Mouse (Mus musculus): ENCODE measurements around the gene Agbl5. TPM values are rescaled to one million over a fixed set of nuclear protein-coding genes. Genes with fewer than 3 reads are reported as not detected.

Agbl5 gene
- polyA plus RNA-seq, 1 experiment = 3.1 TPM

DNA sequence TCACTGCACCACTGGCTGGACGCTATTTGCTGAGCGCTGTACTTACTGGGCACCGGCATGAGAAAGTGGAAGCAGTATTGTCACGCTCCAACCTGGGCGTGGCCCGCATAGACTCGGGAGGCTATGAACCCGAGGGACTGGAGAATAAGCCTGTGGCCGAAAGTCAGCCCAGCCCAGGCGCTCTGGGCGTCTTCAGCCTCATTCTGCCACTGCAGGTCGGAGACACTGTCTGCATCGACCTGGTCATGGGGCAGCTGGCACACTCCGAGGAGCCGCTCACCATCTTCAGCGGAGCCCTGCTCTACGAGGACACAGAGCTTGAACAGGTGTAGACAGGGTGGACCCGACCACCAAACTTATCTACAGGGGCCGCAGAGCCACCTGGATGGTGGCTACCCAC is 32.1 kb downstream of the Agbl5 start:
- H3K4me3 ChIP-seq = peak overlapping the region; percentile 30
- H3ac ChIP-seq (ENCODE audit: control insufficient read depth, insufficient read length) = no peak overlapping the region
- TF ChIP-seq POLR2A (IDR thresholded peaks at IDR 0.05; ENCODE audit: insufficient read length, low read depth) (no peak), MYOD1 (IDR thresholded peaks at IDR 0.05; ENCODE audit: control insufficient read depth in 1 of 3, insufficient read length in 2 of 3, low read depth in 2 of 3) (no peak), TCF3 (IDR thresholded peaks at IDR 0.05; ENCODE audit: insufficient read length, low read depth) (no peak), SRF (IDR thresholded peaks at IDR 0.05; ENCODE audit: control insufficient read depth, insufficient read length, low read depth) (no peak), E2F4 (IDR thresholded peaks at IDR 0.05; ENCODE audit: insufficient read depth) (no peak)
- H3K27me3 ChIP-seq (ENCODE audit: control insufficient read depth, insufficient read depth, insufficient read length) = no peaks in the 10 kb centered on the region
- H3K36me3 ChIP-seq (ENCODE audit: control insufficient read depth, insufficient read depth) = no peaks in the 10 kb centered on the region
- H3K79me2 ChIP-seq (ENCODE audit: control insufficient read depth, insufficient read depth) = no peaks in the 10 kb centered on the region
- H3K4me2 ChIP-seq (ENCODE audit: low read depth) = no peak overlapping the region

DNA sequence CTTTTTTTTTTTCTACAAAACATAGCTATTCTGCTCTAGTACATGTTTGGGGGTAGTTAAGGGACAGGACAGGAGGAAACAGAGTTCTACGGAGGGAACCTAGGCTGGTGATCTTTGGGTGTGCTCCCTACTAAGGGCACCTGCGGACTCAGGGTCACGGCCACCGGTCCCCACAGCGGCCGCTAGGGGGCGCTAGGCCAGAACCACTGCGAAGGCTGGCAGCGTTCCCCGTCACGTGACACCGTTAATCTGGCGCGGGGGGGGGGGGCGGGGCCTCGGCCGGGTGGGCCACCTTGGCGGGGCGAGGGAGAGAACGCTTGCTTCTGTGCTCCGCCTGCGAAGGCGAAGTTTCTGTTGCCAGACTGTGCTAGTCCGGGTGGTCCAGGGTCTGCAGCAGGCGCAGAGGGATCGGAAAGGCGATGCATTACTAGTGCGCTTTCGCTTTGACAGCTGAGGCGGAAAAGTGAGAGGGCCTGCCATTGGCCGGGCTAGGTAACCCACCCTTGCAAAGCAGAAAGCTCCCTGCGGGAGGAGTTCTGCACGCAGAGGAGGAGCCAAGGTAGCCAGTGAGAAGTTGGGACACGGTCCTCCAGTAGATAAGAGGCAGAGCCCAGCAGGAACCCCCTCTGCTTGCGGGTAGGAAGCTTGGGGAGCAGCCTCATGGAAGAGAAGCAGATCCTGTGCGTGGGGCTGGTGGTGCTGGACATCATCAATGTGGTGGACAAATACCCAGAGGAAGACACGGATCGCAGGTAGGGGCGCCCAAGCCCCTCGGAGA is 33.0 kb downstream of the Agbl5 start, which contains the start of gene Khk:
TSS of gene Khk (plus strand) at position 176 of the 778 bp plus-strand sequence.
- Histone ChIP-seq H3K79me2 (ENCODE audit: control insufficient read depth, insufficient read depth) (no peaks in the 10 kb centered on the region), H3K4me2 (ENCODE audit: low read depth) (peak within 1 kb of the TSS; percentile 75), H3K4me3 (peak within 1 kb of the TSS; percentile 30), H3K36me3 (ENCODE audit: control insufficient read depth, insufficient read depth) (no peaks in the 10 kb centered on the region), H3ac (ENCODE audit: control insufficient read depth, insufficient read length) (no peak within 1 kb of the TSS), H3K27me3 (ENCODE audit: control insufficient read depth, insufficient read depth, insufficient read length) (no peaks in the 10 kb centered on the region)
- TF ChIP-seq MYOD1 (IDR thresholded peaks at IDR 0.05; ENCODE audit: control insufficient read depth in 1 of 3, insufficient read length in 2 of 3, low read depth in 2 of 3) (peak in 1 of 3 experiments; percentile 6), SRF (IDR thresholded peaks at IDR 0.05; ENCODE audit: control insufficient read depth, insufficient read length, low read depth) (no peak), USF1 (IDR thresholded peaks at IDR 0.05; ENCODE audit: low read depth) (peak; percentile 86), REST (IDR thresholded peaks at IDR 0.05; ENCODE audit: insufficient read depth, insufficient read length) (no peak), TCF3 (IDR thresholded peaks at IDR 0.05; ENCODE audit: insufficient read length, low read depth) (no peak), E2F4 (IDR thresholded peaks at IDR 0.05; ENCODE audit: insufficient read depth) (no peak), CEBPB (IDR thresholded peaks at IDR 0.05; ENCODE audit: insufficient read depth, poor library complexity, severe bottlenecking) (no peak), MYOG (IDR thresholded peaks at IDR 0.05; ENCODE audit: control insufficient read depth in 1 of 3, insufficient read depth in 1 of 3, insufficient read length in 2 of 3, low read depth in 2 of 3) (no peak), POLR2A (IDR thresholded peaks at IDR 0.05; ENCODE audit: insufficient read length, low read depth) (peak; percentile 62)

DNA sequence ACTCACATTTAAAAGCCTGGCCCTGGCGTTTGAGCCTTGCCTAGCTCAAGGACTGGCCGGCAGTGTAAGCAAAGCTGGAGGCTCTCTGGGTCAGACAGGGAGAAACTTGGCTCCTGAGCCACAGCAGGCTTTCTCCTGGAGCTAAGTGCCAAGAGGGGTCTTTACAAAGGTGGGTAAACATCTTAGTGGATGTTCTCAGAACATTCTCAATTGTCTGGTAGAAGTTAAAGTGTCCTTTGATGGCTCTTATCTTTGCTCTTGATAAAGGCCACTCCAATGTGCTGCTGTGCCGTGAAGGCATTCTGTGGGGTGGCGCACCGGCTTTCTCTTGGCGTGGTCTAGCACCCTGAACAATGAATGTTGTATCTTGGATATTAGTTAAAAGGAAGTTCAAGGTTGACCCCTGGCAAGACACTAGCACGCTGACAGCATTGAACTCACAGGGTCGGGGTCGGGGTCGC is 34.1 kb downstream of the Agbl5 start:
- Histone ChIP-seq H3K4me3 (peak overlapping the region; percentile 30), H3K4me2 (ENCODE audit: low read depth) (no peak overlapping the region), H3K27me3 (ENCODE audit: control insufficient read depth, insufficient read depth, insufficient read length) (no peaks in the 10 kb centered on the region), H3K36me3 (ENCODE audit: control insufficient read depth, insufficient read depth) (no peaks in the 10 kb centered on the region), H3ac (ENCODE audit: control insufficient read depth, insufficient read length) (no peak overlapping the region), H3K79me2 (ENCODE audit: control insufficient read depth, insufficient read depth) (no peaks in the 10 kb centered on the region)
- TF ChIP-seq POLR2AphosphoS2 (IDR thresholded peaks at IDR 0.05; ENCODE audit: insufficient read length, low read depth) (no peak), CEBPB (IDR thresholded peaks at IDR 0.05; ENCODE audit: insufficient read depth, poor library complexity, severe bottlenecking) (no peak)

DNA sequence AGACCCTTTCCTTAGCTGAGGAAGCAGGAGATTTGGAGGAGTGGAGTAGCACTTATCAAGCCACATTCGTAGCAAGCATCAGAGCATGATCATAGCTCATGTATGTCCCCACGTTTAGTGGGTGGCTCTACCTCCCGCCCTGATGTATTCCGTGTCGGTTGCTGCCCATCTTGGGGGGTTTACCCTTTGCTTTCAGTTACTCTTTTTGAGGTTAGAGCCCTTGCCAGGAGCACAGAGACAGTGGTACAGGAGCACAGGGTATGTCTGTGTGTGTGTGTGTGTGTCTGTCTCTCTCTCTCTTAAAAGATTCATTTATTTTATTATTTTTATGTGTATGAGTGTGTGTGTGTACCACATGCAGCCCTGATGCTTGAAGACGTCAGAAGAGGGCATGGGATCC is 34.6 kb downstream of the Agbl5 start:
- H3ac ChIP-seq (ENCODE audit: control insufficient read depth, insufficient read length) = no peak overlapping the region
- no peaks in the 10 kb centered on the region for H3K27me3 ChIP-seq (ENCODE audit: control insufficient read depth, insufficient read depth, insufficient read length)
- H3K36me3 ChIP-seq (ENCODE audit: control insufficient read depth, insufficient read depth) = no peaks in the 10 kb centered on the region
- no peak overlapping the region for H3K4me2 ChIP-seq (ENCODE audit: low read depth)
- H3K79me2 ChIP-seq (ENCODE audit: control insufficient read depth, insufficient read depth) = no peaks in the 10 kb centered on the region
- TF ChIP-seq CEBPB (IDR thresholded peaks at IDR 0.05; ENCODE audit: insufficient read depth, poor library complexity, severe bottlenecking) = no peak
- TF ChIP-seq TCF12 (IDR thresholded peaks at IDR 0.05; ENCODE audit: insufficient read depth, poor library complexity, severe bottlenecking) = no peak
- TF ChIP-seq E2F4 (IDR thresholded peaks at IDR 0.05; ENCODE audit: insufficient read depth) = no peak
- TF ChIP-seq POLR2A (IDR thresholded peaks at IDR 0.05; ENCODE audit: insufficient read length, low read depth) = no peak
- no peak overlapping the region for H3K4me3 ChIP-seq

DNA sequence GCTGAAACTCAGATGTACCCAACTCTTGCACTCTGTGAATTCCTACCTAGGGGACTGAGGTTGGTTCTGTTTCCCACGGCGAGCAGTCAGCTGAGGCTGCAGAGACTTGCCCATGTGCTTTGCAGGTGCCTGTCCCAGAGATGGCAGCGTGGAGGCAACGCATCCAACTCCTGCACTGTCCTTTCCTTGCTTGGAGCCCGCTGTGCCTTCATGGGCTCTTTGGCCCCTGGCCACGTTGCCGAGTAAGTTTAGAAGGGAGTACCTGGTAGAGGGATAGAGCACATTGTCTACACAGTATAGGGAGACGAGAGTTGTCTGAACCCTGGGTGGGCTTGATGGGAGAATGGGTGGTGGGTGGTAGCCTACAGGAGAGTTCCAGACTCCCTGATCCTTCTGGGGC is 36.1 kb downstream of the Agbl5 start:
- no peak overlapping the region for H3K4me3 ChIP-seq
- H3K36me3 ChIP-seq (ENCODE audit: control insufficient read depth, insufficient read depth) = no peaks in the 10 kb centered on the region
- no peak overlapping the region for H3K4me2 ChIP-seq (ENCODE audit: low read depth)
- H3K79me2 ChIP-seq (ENCODE audit: control insufficient read depth, insufficient read depth) = no peaks in the 10 kb centered on the region
- H3ac ChIP-seq (ENCODE audit: control insufficient read depth, insufficient read length) = no peak overlapping the region
- H3K27me3 ChIP-seq (ENCODE audit: control insufficient read depth, insufficient read depth, insufficient read length) = no peaks in the 10 kb centered on the region
- no peak for TF ChIP-seq MYOD1 (IDR thresholded peaks at IDR 0.05; ENCODE audit: control insufficient read depth in 1 of 3, insufficient read length in 2 of 3, low read depth in 2 of 3)
- no peak for TF ChIP-seq MYOG (IDR thresholded peaks at IDR 0.05; ENCODE audit: control insufficient read depth in 1 of 3, insufficient read depth in 1 of 3, insufficient read length in 2 of 3, low read depth in 2 of 3)
- no peak for TF ChIP-seq CEBPB (IDR thresholded peaks at IDR 0.05; ENCODE audit: insufficient read depth, poor library complexity, severe bottlenecking)
- TF ChIP-seq REST (IDR thresholded peaks at IDR 0.05; ENCODE audit: insufficient read depth, insufficient read length) = no peak
